Mouse (Mus musculus) heart, embryonic 16.5 days (tissue): ENCODE results near the gene Ankrd10. TPM values are rescaled to one million over a fixed set of nuclear protein-coding genes. Genes with fewer than 3 reads are reported as not detected.
"Not testable (repeated sequence)": the region's sequence is repeated elsewhere in the genome, so short reads cannot be mapped to it uniquely, and the experiment has no call there.

Experiments
- ATAC-seq: fragments of 200-750 bp; cut with Nextera tagmentation; replicated peaks from 2 replicates; pipeline ENCODE4 v1.8.0; 2017; ENCODE audit warnings: moderate number of reproducible peaks; ENCODE audit not compliant: insufficient read depth, low FRiP score; ENCODE audit errors: extremely low read depth
- H3K27ac ChIP-seq: fragments of 300-500 bp; sonication (generic); 2 replicates; pipeline ENCODE4 v1.5.1; 2014; ENCODE audit warnings: mild to moderate bottlenecking, low read length, control low read depth, moderate library complexity
- H3K27me3 ChIP-seq: fragments of 300-500 bp; sonication (generic); 2 replicates; pipeline ENCODE4 v1.6.1; 2014; ENCODE audit warnings: low read length, mixed read lengths; ENCODE audit not compliant: control insufficient read depth, insufficient read depth
- H3K36me3 ChIP-seq: fragments of 300-500 bp; sonication (generic); 2 replicates; pipeline ENCODE4 v1.6.1; 2014; ENCODE audit not compliant: control insufficient read depth, insufficient read depth
- H3K4me1 ChIP-seq: fragments of 300-500 bp; sonication (generic); 2 replicates; pipeline ENCODE4 v1.6.1; 2014; ENCODE audit warnings: low read length, mixed read lengths; ENCODE audit not compliant: control insufficient read depth, insufficient read depth
- H3K4me2 ChIP-seq: fragments of 300-500 bp; sonication (generic); 2 replicates; pipeline ENCODE4 v1.6.1; 2014; ENCODE audit warnings: low read depth, mild to moderate bottlenecking, control low read depth, low read length
- H3K4me3 ChIP-seq: fragments of 300-500 bp; sonication (generic); 2 replicates; pipeline ENCODE4 v1.5.1; 2014; ENCODE audit warnings: mild to moderate bottlenecking, control low read depth, low read length
- H3K9ac ChIP-seq: fragments of 300-500 bp; sonication (generic); 2 replicates; pipeline ENCODE4 v1.6.1; 2014; ENCODE audit warnings: low read length, control low read depth
- H3K9me3 ChIP-seq: fragments of 300-500 bp; sonication (generic); replicated peaks from 2 replicates; pipeline ENCODE4 v1.6.1; 2016; ENCODE audit warnings: low read length; ENCODE audit not compliant: control insufficient read depth
- WGBS: fragments of 180-500 bp; shearing (Covaris S2); extraction: QIAGEN DNeasy Blood & Tissue Kit; methylation state at CpG from one replicate; pipeline ENCODE4 v1.1.7; 2014; 5-methylcytosine and 5-hydroxymethylcytosine counted together
- microRNA-seq: library from miRNA; unstranded; fragments of <30 nt; microRNA quantifications from one replicate; pipeline ENCODE4, GENCODE M21; 2017
- polyA plus RNA-seq: library from polyadenylated mRNA; unstranded; fragments of >200 nt; fragmentation: Nextera tagmentation; extraction: Ambion mirVana; gene quantifications from 2 replicates; pipeline ENCODE4 v1.2.1, GENCODE M21; 2015

Gene Ankrd10
- polyA plus RNA-seq, 1 experiment from 2014 or later, result 72.3 TPM

GRCm38 (mm10) chr8:11570742-11571141 is 64.8 kb downstream of the Ankrd10 start:
- Histone ChIP-seq H3K9me3 (no peaks in the 10 kb centered on the region), H3K4me1 (no peaks in the 10 kb centered on the region; the same call in 1 of the 2 replicates), H3K27ac (no peak overlapping the region), H3K9ac (no peak overlapping the region), H3K4me2 (no peak overlapping the region), H3K36me3 (0 out of 2 replicates have a peak, but pooled peaks cover 7% of the 10 kb centered on the region), H3K4me3 (no peak overlapping the region), H3K27me3 (no peaks in the 10 kb centered on the region)
- no peak for ATAC-seq
- WGBS, result 94% methylated on average over 4 of the region's 4 CpGs

GRCm38 (mm10) chr8:11569260-11570097 is 66.1 kb downstream of the Ankrd10 start:
- Histone ChIP-seq H3K9ac (no peak overlapping the region), H3K4me2 (no peak overlapping the region), H3K4me3 (no peak overlapping the region), H3K36me3 (peaks cover 11% of the 10 kb centered on the region), H3K27me3 (no peaks in the 10 kb centered on the region), H3K9me3 (0 out of 2 replicates have a peak, but pooled peaks cover 2% of the 10 kb centered on the region), H3K4me1 (no peaks in the 10 kb centered on the region), H3K27ac (no peak overlapping the region)
- ATAC-seq, result no peak
- 78% methylated on average over 22 of the region's 22 CpGs for WGBS

- H3K27me3 ChIP-seq, ATAC-seq, H3K9ac ChIP-seq, H3K4me2 ChIP-seq, H3K4me1 ChIP-seq, H3K4me3 ChIP-seq, H3K27ac ChIP-seq, H3K9me3 ChIP-seq: not testable (repeated sequence)
- WGBS, result 95% methylated on average over 2 of the region's 2 CpGs
- H3K36me3 ChIP-seq, result peaks cover 19% of the 10 kb centered on the region
These were observed 67.4 kb downstream of the Ankrd10 start for GRCm38 (mm10) chr8:11568193-11568592.

- Histone ChIP-seq H3K4me1 (peaks cover 5% of the 10 kb centered on the region; the same call in 1 of the 2 replicates), H3K4me2 (no peak overlapping the region), H3K4me3 (no peak overlapping the region), H3K9ac (no peak overlapping the region), H3K9me3 (0 out of 2 replicates have a peak, but pooled peaks cover 2% of the 10 kb centered on the region), H3K27ac (no peak overlapping the region), H3K27me3 (no peaks in the 10 kb centered on the region), H3K36me3 (peaks cover 33% of the 10 kb centered on the region)
- no peak for ATAC-seq
- 88% methylated on average over 7 of the region's 7 CpGs for WGBS
These were observed 70.8 kb downstream of the Ankrd10 start for GRCm38 (mm10) chr8:11564721-11565120.

- Histone ChIP-seq H3K4me2 (no peak overlapping the region), H3K4me1 (peaks cover 9% of the 10 kb centered on the region), H3K4me3 (no peak overlapping the region), H3K36me3 (peaks cover 33% of the 10 kb centered on the region), H3K9me3 (0 out of 2 replicates have a peak, but pooled peaks cover 2% of the 10 kb centered on the region), H3K27me3 (no peaks in the 10 kb centered on the region), H3K9ac (no peak overlapping the region), H3K27ac (no peak overlapping the region)
- 85% methylated on average over 5 of the region's 5 CpGs for WGBS
- no peak for ATAC-seq
These were observed 71.3 kb downstream of the Ankrd10 start for GRCm38 (mm10) chr8:11564236-11564635.

Small RNA genes within 50 kb of the gene (microRNA-seq; reads per million reads assigned to microRNA genes)
- gene Mir7238, result 0.79 reads per million

Other genes starting within 250 kb of the Ankrd10 start
- gene Rab20, start 157.0 kb downstream of the Ankrd10 start, polyA plus RNA-seq, result 44.7 and 47.8 TPM in 2 replicates
- 90.8 and 93.1 TPM in 2 replicates for gene Naxd, start 138.3 kb downstream of the Ankrd10 start, polyA plus RNA-seq
- gene Cars2, start 85.0 kb downstream of the Ankrd10 start, polyA plus RNA-seq, result 33.2 and 36.0 TPM in 2 replicates
- gene Ing1, start 80.2 kb downstream of the Ankrd10 start, polyA plus RNA-seq, result 26.3 and 29.1 TPM in 2 replicates
- gene 1700016D06Rik, start 65.3 kb upstream of the Ankrd10 start, polyA plus RNA-seq, result not detected in 2 replicates
- gene Arhgef7, start 92.0 kb upstream of the Ankrd10 start, polyA plus RNA-seq, result 54.1 and 59.6 TPM in 2 replicates
- gene Tex29, start 204.7 kb upstream of the Ankrd10 start, polyA plus RNA-seq, result not detected in 2 replicates